Comparison of ENCODE assay signal across 23 mouse cellular contexts in the genomic region with DNA sequence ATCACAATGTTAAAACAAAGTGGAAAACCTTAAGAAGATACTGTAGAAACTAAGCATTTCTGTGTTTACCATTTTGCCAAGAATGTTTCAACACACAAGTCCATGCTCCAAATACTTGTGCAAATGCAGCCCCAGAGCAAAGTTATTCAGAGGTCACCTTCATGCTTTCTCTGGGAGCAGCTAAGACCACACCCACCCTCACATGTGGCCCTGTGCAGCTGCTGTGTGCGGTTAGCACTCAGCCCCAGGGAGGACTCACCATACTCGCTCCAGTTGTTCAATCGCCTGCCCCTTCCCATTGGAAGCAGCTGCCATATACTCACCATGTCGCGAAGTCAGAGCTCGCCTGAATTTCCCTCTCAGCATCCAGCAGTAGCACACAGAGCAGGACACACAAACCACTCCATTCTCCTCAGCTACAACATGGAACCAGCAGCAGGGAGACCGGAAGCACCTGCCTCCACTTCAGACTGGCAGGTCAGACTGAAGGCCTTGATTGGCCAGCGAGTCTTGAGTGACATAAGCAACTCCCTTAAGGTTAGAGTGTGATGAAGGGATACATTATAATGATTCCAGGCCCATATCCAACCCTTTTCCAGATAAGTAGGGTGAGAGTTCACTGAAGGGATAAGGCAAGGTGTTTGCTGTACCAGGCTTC. TPM values are rescaled to one million over a fixed set of nuclear protein-coding genes. Genes with fewer than 3 reads are reported as not detected.
"Had no signal": no experiment of that assay in that cellular context is flagged by ENCODE, and none has a peak within 500 bp of the region (broad histone marks: within the 10 kb centered on the region; RNA-seq: fewer than 3 reads in every experiment).

A gene (minus strand): TSS at position 434 of the 658 bp plus-strand sequence.

RNA-seq across cellular contexts. Expression of the gene that starts here (rescaled TPM):
- polyA plus RNA-seq: gonadal fat pad, adult 2 months; heart, adult 2 months; heart, embryonic 11.5 days; heart, embryonic 13.5 days; heart, embryonic 15.5 days; heart, postnatal 0 days; hindbrain, embryonic 11.5 days; hindbrain, embryonic 13.5 days; hindbrain, embryonic 15.5 days; hindbrain, postnatal 0 days; intestine, embryonic 14.5 days; intestine, embryonic 16.5 days; kidney, adult 2 months; kidney, embryonic 15.5 days; kidney, postnatal 0 days; large intestine, adult 2 months; limb, embryonic 11.5 days; limb, embryonic 13.5 days; limb, embryonic 15.5 days; liver, adult 2 months; liver, embryonic 12.5 days; liver, embryonic 14.5 days; liver, embryonic 16.5 days had no signal
